Comparison of ENCODE assay signal across 13 mouse cellular contexts in the genomic region with DNA sequence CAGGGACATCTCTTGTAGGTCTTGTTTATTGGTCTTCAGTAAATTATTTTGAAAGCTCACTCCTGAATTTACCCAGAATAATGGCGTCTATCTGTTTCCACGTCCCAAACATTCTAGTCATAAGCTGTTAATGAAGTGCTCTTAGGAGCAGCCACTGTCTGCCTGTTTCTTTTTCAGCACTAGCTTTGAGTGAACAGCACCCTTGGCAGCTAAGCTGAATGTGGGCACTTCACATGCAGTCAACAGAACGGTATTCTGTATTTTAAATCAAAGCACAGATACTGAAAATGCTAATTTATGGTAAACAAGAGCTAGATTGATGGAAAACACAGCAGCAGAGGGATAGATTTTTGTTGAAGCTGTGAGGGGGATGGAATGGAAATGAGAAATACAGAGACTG.
DNase-seq lines count a peak whose midpoint lies in the region; TF ChIP-seq lines count a peak whose summit lies in the region.
"Had no signal": no experiment of that assay in that cellular context is flagged by ENCODE, and none has a peak within 500 bp of the region (broad histone marks: within the 10 kb centered on the region; RNA-seq: fewer than 3 reads in every experiment).

No protein-coding gene starts in this region.

- TF ChIP-seq CTCF in kidney, adult 2 months (conservative IDR thresholded peaks at IDR 0.05; ENCODE audit: insufficient read depth, insufficient read length, low read depth, low read length): no peak

- WGBS in kidney, adult 2 months: 29% methylated on average over 3 of the region's 3 CpGs

- no peak for TF ChIP-seq POLR2A in kidney, adult 2 months (IDR thresholded peaks at IDR 0.05; ENCODE audit: low read depth, low read length)

- H3K4me1 ChIP-seq in kidney, adult 2 months (ENCODE audit: control insufficient read depth, insufficient read depth, low read length): no peaks in the 10 kb centered on the region
- H3K4me1 ChIP-seq: intestine, embryonic 15.5 days; midbrain, embryonic 13.5 days had no signal

- no peaks in the 10 kb centered on the region for H3K36me3 ChIP-seq in kidney, adult 2 months (ENCODE audit: control insufficient read depth, insufficient read depth, low read length)
- H3K36me3 ChIP-seq: intestine, embryonic 15.5 days; midbrain, embryonic 13.5 days had no signal

- H3K4me3 ChIP-seq in kidney, adult 2 months (ENCODE audit: insufficient read depth, low read depth, low read length): no peak overlapping the region
- H3K4me3 ChIP-seq: intestine, embryonic 15.5 days; midbrain, embryonic 13.5 days had no signal

- H3K27me3 ChIP-seq in kidney, adult 2 months (replicated peaks; ENCODE audit: control insufficient read depth, insufficient read depth, low read length): no peaks in the 10 kb centered on the region
- H3K27me3 ChIP-seq: intestine, embryonic 15.5 days; midbrain, embryonic 13.5 days; Patski had no signal

- peak; percentile 9 for DNase-seq in adrenal gland, postnatal 10 days
- no peak for DNase-seq in adrenal gland, adult 18-20 months (ENCODE audit: low spot score in 2 of 2)
- peak; percentile 7 to 25 for DNase-seq in kidney, postnatal 4 days
- no peak for DNase-seq in kidney, adult 2 months
- DNase-seq in ES-CJ7 (ENCODE audit: low read depth, low spot score): peak; percentile 6
- peak; percentile 10 for DNase-seq in embryo, embryonic 9.5 days (ENCODE audit: extremely low spot score)
- DNase-seq in urinary bladder, adult 2 months (ENCODE audit: low spot score): no peak
- DNase-seq in cerebellum, postnatal 25 days: no peak
- DNase-seq: liver, postnatal 0 days; thymus, postnatal 14 days had no signal

- H3K27ac ChIP-seq in kidney, adult 2 months (ENCODE audit: insufficient read depth, low read depth, low read length): no peak overlapping the region
- H3K27ac ChIP-seq: intestine, embryonic 15.5 days; midbrain, embryonic 13.5 days had no signal

Comparison
In these comparisons a context has a peak if more than half of its experiments do, and no peak if none do; other contexts are left out.
1. DNase-seq: peak in adrenal gland, postnatal 10 days (single experiment), kidney, postnatal 4 days (2 of 2), ES-CJ7 (single experiment) and embryo, embryonic 9.5 days (single experiment); none in adrenal gland, adult 18-20 months (0 of 2), kidney, adult 2 months (single experiment), urinary bladder, adult 2 months (single experiment) and cerebellum, postnatal 25 days (0 of 2).